Mouse (Mus musculus): Measurements from ENCODE around the gene Asnsd1. TPM values are rescaled to one million over a fixed set of nuclear protein-coding genes. Genes with fewer than 3 reads are reported as not detected.
"Not testable (repeated sequence)": the region's sequence is repeated elsewhere in the genome, so short reads cannot be mapped to it uniquely, and the experiment has no call there.

The Asnsd1 gene
- 80.5 and 86.1 TPM in 2 replicates for polyA plus RNA-seq (2015; fragmentation: Nextera tagmentation; extraction: Ambion mirVana)

- Histone ChIP-seq H3K4me1 (peaks cover 8% of the 10 kb centered on the region), H3K4me3 (peak within 1 kb of the TSS; percentile 84), H3K9ac (peak within 1 kb of the TSS; percentile 93), H3K36me3 (peaks cover 24% of the 10 kb centered on the region), H3K4me2 (peak within 1 kb of the TSS; percentile 58), H3K27me3 (no peaks in the 10 kb centered on the region), H3K9me3 (no peaks in the 10 kb centered on the region; the same call in 1 of the 2 replicates), H3K27ac (peak within 1 kb of the TSS; percentile 87)
- under 1% methylated on average over 44 of the region's 44 CpGs for WGBS
- ATAC-seq (ENCODE audit: insufficient number of reproducible peaks, insufficient read depth, low FRiP score, low TSS enrichment, low read depth): peak; percentile 100
These were observed at the start of gene Asnsd1, which contains the start of the genes Asdurf and Gm28551 for GRCm38 (mm10) chr1:53352327-53353261. Gene Asnsd1, minus strand, starts transcription at chr1:53352752. Gene Asdurf, minus strand, starts transcription at chr1:53352619. Gene Gm28551, minus strand, starts transcription at chr1:53352667.

DNA sequence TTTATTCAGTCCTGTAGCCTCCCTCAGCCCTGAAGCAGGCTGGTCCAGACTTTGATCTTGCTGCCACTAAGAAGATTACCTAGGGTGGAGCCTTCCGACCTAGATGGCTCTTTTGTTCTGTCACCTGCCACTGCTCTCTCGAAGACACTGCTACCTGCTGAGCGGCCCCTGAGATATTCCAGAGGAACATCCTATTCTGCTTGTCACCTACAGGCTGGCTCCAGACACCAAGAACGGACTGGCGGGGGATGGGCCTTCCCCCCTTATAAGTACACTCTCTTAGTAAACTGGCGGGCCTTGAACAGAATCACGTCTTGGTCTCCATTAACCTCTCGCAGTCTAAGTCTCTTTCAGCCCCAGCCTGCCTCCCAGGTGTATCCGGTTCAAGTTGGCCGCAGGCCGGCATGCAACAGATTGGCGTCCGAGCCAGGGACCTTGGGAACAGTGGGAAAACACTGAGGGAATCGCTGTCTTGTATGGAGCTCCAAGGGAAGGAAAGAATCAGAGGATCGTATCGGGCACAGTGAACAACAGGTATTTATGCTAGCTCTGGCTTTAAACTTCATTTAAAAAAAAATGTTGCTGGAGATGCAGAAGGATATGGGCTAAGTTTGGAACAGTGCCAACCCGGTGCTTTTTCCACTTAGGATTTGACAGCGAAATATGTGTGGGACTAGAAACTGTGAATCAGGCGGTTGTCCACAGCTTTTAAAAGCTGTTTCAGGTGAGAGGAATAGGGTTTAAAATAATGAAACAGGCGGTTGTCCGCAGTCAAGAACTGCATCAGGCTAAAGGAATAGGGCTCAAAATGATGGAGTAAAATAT, 41.6 kb upstream of the Asnsd1 start:
- WGBS: 25% methylated on average over 21 of the region's 21 CpGs
- H3K36me3 ChIP-seq; H3K27me3 ChIP-seq; H3K9me3 ChIP-seq; H3K27ac ChIP-seq; ATAC-seq (ENCODE audit: insufficient number of reproducible peaks, insufficient read depth, low FRiP score, low TSS enrichment, low read depth); H3K4me3 ChIP-seq; H3K4me1 ChIP-seq: not testable (repeated sequence)
- Histone ChIP-seq H3K9ac (peak overlapping the region; percentile 36; the same call in 1 of the 2 replicates), H3K4me2 (peak overlapping the region; percentile 51)

GRCm38 (mm10) chr1:53388762-53389161, 36.2 kb upstream of the Asnsd1 start:
- no peak overlapping the region for H3K4me2 ChIP-seq
- 92% methylated on average over 11 of the region's 14 CpGs for WGBS
- ATAC-seq (ENCODE audit: insufficient number of reproducible peaks, insufficient read depth, low FRiP score, low TSS enrichment, low read depth): 0 out of 2 replicates have a peak, but pooled peaks have one; percentile 26

GRCm38 (mm10) chr1:53384085-53384688, 31.6 kb upstream of the Asnsd1 start:
- Histone ChIP-seq H3K27me3 (no peaks in the 10 kb centered on the region), H3K36me3 (no peaks in the 10 kb centered on the region), H3K9me3 (no peaks in the 10 kb centered on the region), H3K4me1 (no peaks in the 10 kb centered on the region), H3K4me3 (no peak overlapping the region), H3K9ac (no peak overlapping the region), H3K4me2 (no peak overlapping the region), H3K27ac (no peak overlapping the region)
- 71% methylated on average over 6 of the region's 6 CpGs for WGBS
- ATAC-seq (ENCODE audit: insufficient number of reproducible peaks, insufficient read depth, low FRiP score, low TSS enrichment, low read depth): no peak

More at GRCm38 (mm10) chr1:53388762-53389161, 36.2 kb upstream of the Asnsd1 start:
- no peak overlapping the region for H3K27ac ChIP-seq
- no peaks in the 10 kb centered on the region for H3K4me1 ChIP-seq
- no peak overlapping the region for H3K4me3 ChIP-seq
- H3K9me3 ChIP-seq: no peaks in the 10 kb centered on the region
- no peaks in the 10 kb centered on the region for H3K27me3 ChIP-seq
- no peaks in the 10 kb centered on the region for H3K36me3 ChIP-seq
- no peak overlapping the region for H3K9ac ChIP-seq

DNA sequence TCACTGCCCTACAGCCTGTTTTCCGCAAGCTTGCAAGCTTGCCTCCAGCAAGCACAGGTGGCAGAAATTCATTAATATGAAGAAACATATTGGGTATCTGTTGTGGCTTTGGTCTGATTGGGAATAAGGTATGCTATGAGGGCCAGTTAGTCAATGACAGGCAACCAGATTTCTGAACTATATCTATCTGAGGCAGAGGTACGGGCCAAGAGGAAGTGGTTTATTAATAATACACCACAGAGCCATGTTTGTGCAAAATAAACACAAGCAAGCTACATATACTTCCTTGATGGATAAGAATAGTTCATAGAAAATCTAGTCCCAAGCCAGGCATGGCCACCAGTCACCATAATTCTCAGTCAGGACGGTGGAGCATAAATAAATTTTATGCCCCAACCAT, 25.2 kb upstream of the Asnsd1 start:
- Histone ChIP-seq H3K4me3 (no peak overlapping the region), H3K4me1 (no peaks in the 10 kb centered on the region), H3K36me3 (no peaks in the 10 kb centered on the region), H3K27ac (no peak overlapping the region), H3K27me3 (no peaks in the 10 kb centered on the region), H3K4me2 (no peak overlapping the region), H3K9ac (no peak overlapping the region), H3K9me3 (no peaks in the 10 kb centered on the region)
- no peak for ATAC-seq (ENCODE audit: insufficient number of reproducible peaks, insufficient read depth, low FRiP score, low TSS enrichment, low read depth)
- 70% methylated on average over 3 of the region's 3 CpGs for WGBS

DNA sequence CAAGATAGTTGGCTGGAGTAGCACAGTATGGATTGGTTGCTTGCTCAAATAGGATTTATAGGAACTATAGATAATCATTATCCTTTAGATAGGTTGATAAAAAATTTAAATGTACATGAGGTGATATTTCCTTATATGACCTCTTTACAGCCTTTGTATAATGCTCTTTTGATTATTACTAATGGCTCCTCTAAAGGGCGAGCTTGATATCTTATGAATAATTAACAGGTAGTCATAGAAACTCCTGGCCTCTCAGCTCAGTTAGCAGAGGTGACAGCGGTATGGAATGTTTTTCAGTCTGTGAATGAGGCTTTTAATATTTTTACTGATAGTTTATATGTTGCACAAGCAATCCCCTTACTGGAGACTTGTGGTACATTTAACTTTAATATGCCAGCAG, 23.4 kb upstream of the Asnsd1 start:
- H3K27ac ChIP-seq; ATAC-seq (ENCODE audit: insufficient number of reproducible peaks, insufficient read depth, low FRiP score, low TSS enrichment, low read depth); H3K9me3 ChIP-seq; H3K27me3 ChIP-seq; H3K4me2 ChIP-seq; H3K4me1 ChIP-seq; H3K9ac ChIP-seq; H3K4me3 ChIP-seq; H3K36me3 ChIP-seq: not testable (repeated sequence)
- 89% methylated on average over 2 of the region's 2 CpGs for WGBS

- Histone ChIP-seq H3K4me3 (no peak overlapping the region), H3K9ac (no peak overlapping the region), H3K4me1 (no peaks in the 10 kb centered on the region), H3K4me2 (no peak overlapping the region), H3K36me3 (no peaks in the 10 kb centered on the region), H3K9me3 (no peaks in the 10 kb centered on the region; the same call in 1 of the 2 replicates), H3K27me3 (no peaks in the 10 kb centered on the region), H3K27ac (no peak overlapping the region)
- ATAC-seq (ENCODE audit: insufficient number of reproducible peaks, insufficient read depth, low FRiP score, low TSS enrichment, low read depth): no peak
These were observed 6.4 kb upstream of the Asnsd1 start for GRCm38 (mm10) chr1:53358988-53359387.

DNA sequence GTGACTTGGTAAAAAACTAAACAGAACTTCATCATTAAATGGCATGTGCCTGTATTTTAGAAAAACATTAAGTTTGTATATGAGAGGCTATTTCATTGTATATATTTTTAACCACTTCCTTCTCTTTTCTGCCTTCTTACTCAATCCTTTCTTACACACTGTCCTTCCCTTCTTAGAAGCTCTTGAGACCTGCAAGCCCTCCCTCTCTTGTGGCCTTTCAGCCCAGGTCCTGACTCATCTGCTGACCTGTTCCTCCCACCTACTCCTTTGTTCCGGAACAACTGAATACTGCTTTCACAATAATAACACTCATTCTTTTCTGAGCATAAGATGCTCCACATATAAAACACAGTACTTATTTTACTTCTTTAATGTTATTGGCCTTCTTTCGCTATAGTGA, 11.5 kb downstream of the Asnsd1 start:
- H3K27me3 ChIP-seq: no peaks in the 10 kb centered on the region
- WGBS: 96% methylated on average over 2 of the region's 2 CpGs
- H3K9ac ChIP-seq: no peak overlapping the region
- H3K9me3 ChIP-seq: peaks cover 12% of the 10 kb centered on the region
- no peak overlapping the region for H3K4me3 ChIP-seq
- H3K4me2 ChIP-seq: no peak overlapping the region
- peaks cover 52% of the 10 kb centered on the region for H3K36me3 ChIP-seq
- H3K4me1 ChIP-seq: no peaks in the 10 kb centered on the region
- H3K27ac ChIP-seq: no peak overlapping the region
- no peak for ATAC-seq (ENCODE audit: insufficient number of reproducible peaks, insufficient read depth, low FRiP score, low TSS enrichment, low read depth)

- H3K27ac ChIP-seq; ATAC-seq (ENCODE audit: insufficient number of reproducible peaks, insufficient read depth, low FRiP score, low TSS enrichment, low read depth); H3K27me3 ChIP-seq; H3K4me2 ChIP-seq; H3K4me3 ChIP-seq; H3K4me1 ChIP-seq; H3K9ac ChIP-seq: not testable (repeated sequence)
- 76% methylated on average over 2 of the region's 2 CpGs for WGBS
- peaks cover 23% of the 10 kb centered on the region for H3K36me3 ChIP-seq
- peaks cover 12% of the 10 kb centered on the region for H3K9me3 ChIP-seq
These were observed 15.1 kb downstream of the Asnsd1 start for GRCm38 (mm10) chr1:53337403-53337802.

GRCm38 (mm10) chr1:53335465-53335864, 17.1 kb downstream of the Asnsd1 start:
- Histone ChIP-seq H3K27me3 (no peaks in the 10 kb centered on the region), H3K4me2 (no peak overlapping the region), H3K4me1 (no peaks in the 10 kb centered on the region), H3K27ac (no peak overlapping the region), H3K36me3 (peaks cover 3% of the 10 kb centered on the region), H3K4me3 (no peak overlapping the region), H3K9me3 (no peaks in the 10 kb centered on the region), H3K9ac (no peak overlapping the region)
- no peak for ATAC-seq (ENCODE audit: insufficient number of reproducible peaks, insufficient read depth, low FRiP score, low TSS enrichment, low read depth)

GRCm38 (mm10) chr1:53333527-53333926, 19.0 kb downstream of the Asnsd1 start:
- 79% methylated on average over 5 of the region's 5 CpGs for WGBS
- H3K27me3 ChIP-seq; H3K9me3 ChIP-seq; H3K4me1 ChIP-seq; H3K36me3 ChIP-seq; H3K27ac ChIP-seq; H3K4me2 ChIP-seq; H3K9ac ChIP-seq; H3K4me3 ChIP-seq; ATAC-seq (ENCODE audit: insufficient number of reproducible peaks, insufficient read depth, low FRiP score, low TSS enrichment, low read depth): not testable (repeated sequence)
